Mouse (Mus musculus): ENCODE results near the gene Gm4869.
A peak's percentile ranks its signal among the peaks of the same experiment; 100 is the strongest.

Gene Gm4869

DNA sequence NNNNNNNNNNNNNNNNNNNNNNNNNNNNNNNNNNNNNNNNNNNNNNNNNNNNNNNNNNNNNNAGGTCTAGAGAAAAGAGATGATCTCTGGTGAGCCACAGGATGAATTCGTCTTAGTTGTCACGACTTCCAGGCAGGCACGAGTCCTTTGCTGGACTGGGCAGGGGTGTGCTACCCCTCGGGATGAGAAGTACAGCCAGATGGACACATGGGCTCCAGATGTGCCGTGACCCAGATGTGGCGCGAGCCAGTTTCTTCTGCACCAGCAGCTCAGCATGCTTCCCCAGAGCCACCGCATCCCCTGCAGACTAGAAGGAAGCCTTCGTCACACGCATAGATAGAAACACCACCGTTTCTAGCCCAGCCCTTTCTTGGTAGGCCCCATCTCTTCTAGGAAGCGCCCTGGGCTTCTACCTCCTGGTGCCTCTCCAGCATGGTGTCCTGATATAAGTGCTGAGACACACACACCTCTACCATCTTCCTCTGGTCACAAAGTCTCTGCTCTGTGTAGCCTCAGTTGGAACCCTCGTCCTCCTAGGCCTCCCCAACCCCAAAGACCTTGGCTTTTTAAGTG, 92.8 kb downstream of the Gm4869 start:
- DNase-seq = no peak

DNA sequence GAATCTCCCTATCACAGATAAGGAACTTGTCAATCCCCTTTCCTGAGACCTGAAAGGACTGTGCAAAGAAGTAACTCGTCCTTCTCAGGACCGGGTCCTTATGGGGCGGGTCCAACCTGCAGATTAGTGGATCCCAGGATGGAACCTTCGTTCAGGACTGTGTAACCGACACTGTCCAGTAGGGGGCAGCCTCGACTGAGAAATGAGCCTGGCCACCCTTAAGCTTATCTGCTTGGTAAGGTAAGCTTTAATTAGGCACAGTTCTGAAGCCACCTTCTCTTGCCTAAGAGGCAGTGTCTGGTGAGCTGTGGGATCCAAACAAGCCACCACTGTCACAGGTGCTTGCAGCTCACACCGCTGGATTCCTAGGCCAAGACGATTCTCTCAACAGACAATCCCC, 94.7 kb downstream of the Gm4869 start:
- peak; percentile 82 for DNase-seq

DNA sequence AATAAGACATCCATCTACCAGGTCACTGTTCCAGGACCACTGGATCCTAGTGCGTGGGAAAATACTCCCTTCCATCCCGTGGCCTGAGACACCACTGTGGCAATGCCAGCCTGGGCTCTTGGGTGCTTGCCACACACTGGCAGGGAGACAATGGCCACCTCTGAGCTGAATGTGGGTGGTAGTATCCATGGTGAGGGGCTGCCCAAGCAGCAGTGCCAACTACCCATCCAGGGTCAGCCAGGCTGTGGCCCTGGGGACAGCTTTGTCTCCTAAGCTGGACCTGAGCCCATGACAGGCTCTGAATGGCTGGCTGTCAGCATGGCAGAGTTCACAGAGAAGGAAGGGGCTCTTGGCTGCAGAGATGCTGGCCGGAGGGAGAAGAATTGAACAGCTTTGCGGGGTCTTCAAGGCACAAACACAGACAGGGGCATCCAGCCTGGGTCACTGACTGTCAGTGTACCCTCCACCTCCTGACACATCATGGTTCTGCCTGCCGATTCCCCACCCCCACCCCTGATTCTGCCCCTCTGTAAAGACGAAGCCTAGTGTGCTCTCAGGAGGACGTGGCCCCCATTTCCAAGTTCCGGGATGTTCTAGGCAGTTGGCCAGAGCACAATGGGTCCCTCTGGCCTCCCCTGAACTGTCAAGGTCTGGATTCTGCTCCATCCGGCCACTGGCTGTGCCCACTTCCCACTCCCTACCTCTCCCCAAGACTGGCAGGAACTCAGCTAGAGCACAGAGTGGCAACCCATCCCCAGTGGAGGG, 97.5 kb downstream of the Gm4869 start:
- DNase-seq = no peak
